Mouse (Mus musculus): Measurements from ENCODE around the gene Lysmd1.

Gene Lysmd1

DNA sequence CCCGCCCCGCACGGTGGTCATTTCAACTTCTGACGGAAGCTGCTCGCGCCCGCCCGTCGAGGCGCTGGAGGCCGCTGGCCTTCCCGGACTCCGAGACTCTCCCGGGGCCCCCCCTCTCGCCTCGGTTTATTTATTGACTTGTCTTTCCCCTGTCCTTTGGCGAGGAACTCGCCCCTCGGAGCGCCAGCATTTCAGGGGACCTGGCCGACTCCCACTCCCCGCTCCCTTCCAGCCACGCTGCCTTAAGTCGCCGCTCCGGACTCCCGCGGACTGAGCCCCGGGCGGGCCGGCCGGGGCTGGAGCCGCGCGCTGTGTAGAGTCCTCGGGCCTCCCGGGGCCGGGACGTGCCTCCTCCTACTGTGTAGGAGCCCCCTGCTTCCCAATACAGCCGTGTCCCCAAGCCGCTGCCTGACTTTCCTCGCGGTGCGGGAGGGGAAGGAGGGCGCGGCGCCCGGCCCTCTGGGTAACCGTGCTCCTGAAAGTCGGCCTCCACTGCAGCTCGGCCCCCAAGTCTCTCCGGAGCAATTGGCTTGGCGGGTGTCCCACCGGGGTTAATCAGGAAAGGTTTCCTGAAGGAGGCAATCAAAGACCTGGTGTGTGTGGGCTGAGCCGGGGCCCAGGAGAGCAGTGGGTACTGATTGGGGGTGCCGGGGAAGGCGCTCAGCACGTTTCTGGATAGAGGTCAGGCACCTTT, 39.5 kb downstream of the Lysmd1 start:
- no peak for DNase-seq (ENCODE audit: low spot score in 2 of 2)

DNA sequence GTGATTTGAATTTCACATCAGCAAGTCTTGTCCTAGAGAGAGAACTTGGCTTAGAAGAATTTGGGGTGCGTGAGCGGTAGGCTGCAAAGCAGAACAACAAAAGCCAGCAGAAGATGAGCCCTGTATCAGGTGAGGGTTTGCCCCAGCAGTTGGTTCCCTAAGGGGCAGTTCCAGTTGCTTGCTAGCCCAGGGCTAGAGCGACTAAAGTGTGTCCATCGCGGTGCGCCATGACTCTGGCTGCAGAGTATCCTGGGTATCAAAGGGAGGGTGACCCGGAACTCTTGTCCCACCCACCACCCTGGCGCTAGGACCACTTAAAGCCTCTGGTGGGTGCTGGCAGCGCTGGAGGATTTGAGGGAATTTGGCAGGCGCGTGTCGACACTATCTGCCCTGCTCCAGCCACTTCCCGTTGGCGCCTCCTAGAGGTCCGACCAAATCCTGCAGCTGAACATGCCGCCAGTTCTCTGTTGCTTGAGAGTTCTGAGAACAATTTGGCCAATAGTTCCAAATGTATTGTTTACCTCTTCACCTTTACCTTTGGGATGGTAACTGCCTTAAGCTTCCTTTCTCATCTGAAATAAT, 40.2 kb downstream of the Lysmd1 start:
- DNase-seq (ENCODE audit: low spot score in 2 of 2): peak; percentile 81

DNA sequence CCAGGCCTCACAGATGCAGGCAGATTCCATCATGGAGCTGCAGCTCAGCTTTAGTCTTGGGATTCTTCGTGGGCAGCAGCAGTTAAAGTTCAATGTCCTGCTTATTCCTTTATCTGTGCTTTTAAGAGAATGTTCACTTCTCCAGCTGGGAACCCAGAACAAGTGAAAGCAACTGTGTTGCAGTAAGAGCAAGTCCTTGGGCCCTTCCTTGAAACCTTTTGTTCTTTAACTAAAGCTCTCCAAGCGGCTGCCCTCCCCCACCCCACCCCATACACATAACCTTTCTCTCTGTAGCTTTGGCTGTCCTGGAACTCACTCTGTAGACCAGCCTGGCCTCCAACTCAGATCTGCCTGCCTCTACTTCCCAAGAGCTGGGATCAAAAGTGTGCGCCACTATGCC, 42.6 kb downstream of the Lysmd1 start:
- no peak for DNase-seq (ENCODE audit: low spot score in 2 of 2)

DNA sequence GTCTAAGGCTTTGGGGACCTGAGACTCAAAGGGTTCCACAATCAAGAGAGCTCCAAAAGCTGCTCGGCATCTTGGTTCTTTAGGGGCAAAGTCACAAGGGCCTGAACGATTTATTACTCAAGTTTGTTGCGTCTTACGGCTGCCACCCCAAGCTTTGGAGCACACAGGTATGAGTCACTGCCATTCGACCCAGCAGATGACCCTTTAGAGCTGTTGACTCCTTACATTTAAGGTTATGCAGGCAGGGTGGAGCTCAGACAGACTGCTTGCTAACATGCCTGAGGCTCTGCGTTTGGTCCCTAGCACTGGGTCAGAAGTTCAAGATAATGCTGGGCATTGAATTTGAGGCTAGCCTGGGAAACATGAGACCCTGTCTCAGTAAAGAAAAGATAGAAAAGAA, 43.7 kb downstream of the Lysmd1 start:
- DNase-seq (ENCODE audit: low spot score in 2 of 2): no peak

DNA sequence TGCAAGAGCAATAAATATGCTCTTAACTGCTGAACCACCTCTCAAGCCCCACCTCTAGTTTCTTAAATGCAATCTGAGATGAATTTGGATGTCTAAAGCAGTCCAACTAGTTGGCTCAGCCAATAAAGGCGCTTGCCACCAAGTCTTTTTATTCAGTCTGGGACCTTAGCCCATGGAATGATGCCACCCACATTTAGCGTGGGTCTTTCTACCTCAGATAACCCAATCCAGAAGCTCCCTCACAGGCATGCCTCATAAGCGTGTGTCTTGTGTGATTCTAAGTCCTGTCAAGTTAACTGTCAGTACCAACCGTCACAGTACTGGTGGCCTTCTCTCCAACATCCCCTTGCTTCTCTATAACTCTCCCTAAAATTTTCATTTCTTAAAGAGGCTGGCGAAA, 45.1 kb downstream of the Lysmd1 start:
- DNase-seq (ENCODE audit: low spot score in 2 of 2): no peak

DNA sequence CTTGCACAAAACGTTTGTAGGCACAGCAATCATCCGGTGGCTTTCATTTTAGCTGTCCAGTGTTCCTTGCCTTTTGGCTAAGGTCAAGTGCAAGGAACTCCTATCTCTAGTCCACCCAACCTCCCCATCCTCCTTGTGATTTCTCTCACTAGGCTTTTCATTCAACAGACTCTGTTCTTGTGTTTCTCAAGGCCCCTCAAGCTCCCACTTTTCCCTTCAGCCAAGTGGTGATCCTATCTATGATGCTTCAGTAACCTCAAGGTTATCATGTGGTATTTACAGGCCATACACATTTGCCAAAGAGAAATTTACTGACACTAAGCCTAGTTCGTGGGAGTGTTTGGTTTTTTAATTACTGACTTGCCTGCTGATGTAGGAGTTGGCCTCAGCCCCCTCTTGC, 46.0 kb downstream of the Lysmd1 start:
- no peak for DNase-seq (ENCODE audit: low spot score in 2 of 2)

DNA sequence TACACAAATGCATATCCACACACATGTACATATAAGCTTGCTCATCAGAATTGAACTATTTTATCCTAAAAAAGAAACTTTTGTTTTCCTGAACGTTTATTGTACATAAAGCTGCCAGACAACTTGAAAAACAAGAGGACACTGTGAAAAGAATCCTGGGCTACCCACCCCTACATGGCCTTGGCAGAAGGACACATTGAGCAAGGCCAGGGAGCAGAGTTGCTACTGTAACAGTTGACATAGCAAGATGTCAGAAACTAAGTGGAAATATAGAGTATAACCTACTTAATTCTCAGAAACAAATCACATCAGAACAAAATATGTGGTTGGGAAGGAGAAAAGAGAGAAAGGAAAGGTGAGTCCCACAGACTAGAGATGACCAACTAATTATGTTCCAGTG, 48.0 kb downstream of the Lysmd1 start:
- DNase-seq (ENCODE audit: low spot score in 2 of 2): no peak

DNA sequence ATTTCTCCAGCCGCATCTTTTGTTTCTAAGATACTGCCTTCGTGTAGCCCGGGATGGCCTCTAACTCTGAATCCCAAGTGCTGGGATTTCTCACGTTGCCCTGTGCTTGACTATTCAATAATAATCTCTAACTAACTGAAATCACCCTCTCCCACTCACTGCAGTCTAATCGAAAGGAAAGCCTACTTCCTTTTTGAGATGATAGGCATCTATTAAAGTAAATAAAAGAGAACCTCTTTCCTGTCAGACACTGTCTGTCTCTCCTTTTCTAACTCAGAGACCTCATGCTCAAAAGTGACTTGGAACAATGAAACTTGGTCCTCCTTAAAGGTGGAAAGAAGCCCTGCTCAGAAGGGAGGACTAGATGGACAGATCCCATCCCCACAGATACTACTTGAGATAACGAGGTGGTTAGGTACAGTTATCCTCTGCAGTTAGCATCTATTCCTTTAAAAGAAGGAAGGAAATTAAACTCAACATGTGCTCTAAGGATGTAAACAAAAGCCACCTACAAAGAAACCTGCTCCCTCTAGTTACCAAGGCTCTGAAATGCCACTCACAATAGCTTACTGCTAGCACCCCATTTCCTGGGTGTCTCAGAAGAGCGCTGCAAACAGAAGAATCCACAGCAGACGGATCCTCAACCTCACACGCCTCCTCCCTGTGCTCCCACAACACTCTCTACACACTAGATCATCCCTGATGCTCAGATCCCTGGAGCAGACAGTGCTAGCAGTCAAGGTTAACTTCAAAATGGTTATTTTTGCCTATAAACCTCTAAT, 51.1 kb downstream of the Lysmd1 start:
- no peak for DNase-seq (ENCODE audit: low spot score in 2 of 2)

DNA sequence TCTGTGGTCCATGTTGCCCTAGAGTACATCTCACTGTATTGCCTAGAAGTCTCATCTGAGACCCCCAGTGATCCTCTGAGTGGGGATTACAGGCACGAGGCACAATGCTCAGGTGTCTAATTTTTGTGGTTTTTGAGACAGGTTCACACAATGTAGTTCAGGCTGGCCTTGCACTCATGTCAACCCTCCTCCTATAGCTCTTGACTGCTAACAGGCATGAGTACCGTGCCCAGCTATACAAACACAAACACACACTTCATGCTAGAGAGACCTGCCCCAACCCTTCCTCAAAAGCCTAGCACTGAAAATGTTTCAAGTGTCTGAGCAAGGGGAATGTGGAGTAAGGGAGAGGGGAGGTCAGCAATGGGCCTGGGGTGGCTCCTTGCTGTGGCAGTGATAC, 52.2 kb downstream of the Lysmd1 start:
- no peak for DNase-seq (ENCODE audit: low spot score in 2 of 2)

DNA sequence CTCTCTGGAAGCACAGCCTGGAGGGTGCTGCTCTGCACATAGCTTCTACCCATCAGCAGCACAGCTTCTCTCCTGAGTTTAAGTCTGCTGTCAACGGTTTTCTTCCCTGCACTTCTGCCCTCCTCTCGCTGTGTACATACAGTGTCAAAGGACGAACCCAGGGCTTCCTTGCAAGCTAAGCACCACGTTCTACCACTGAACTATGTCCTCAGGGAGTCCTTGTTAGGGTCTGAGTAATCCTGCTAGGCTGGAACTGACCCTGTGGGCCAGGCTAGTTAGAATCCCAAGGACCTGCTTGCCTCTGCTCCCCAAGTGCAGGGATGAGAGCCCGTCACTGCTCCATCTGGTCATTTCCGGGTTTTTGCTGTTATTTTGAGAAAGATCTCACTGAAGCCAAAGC, 53.0 kb downstream of the Lysmd1 start:
- no peak for DNase-seq (ENCODE audit: low spot score in 2 of 2)

Measured in urinary bladder, postnatal 36 days (tissue).